In genomic region chr4:3081953-3082950, GRCm38 (mm10) we compare ENCODE assay signal across 9 mouse cellular contexts.
A peak's percentile ranks its signal among the peaks of the same experiment; 100 is the strongest.
DNase-seq lines count a peak whose midpoint lies in the region; ATAC-seq and TF ChIP-seq lines count a peak whose summit lies in the region.
"Had no signal": no experiment of that assay in that cellular context is flagged by ENCODE, and none has a peak within 500 bp of the region (broad histone marks: within the 10 kb centered on the region; RNA-seq: fewer than 3 reads in every experiment).

No protein-coding gene starts in this region.

- H3K4me1 ChIP-seq in neural tube, embryonic 15.5 days = no peaks in the 10 kb centered on the region
- H3K4me1 ChIP-seq in hindbrain, postnatal 0 days (ENCODE audit: insufficient read depth, low read length) = no peaks in the 10 kb centered on the region
- no peaks in the 10 kb centered on the region for H3K4me1 ChIP-seq in midbrain, embryonic 16.5 days (ENCODE audit: control insufficient read depth, insufficient read depth, low read length)

- H3K4me3 ChIP-seq in neural tube, embryonic 15.5 days (replicated peaks) = no peak overlapping the region
- H3K4me3 ChIP-seq in hindbrain, postnatal 0 days (ENCODE audit: low read length) = no peak overlapping the region
- no peak overlapping the region for H3K4me3 ChIP-seq in midbrain, embryonic 16.5 days (ENCODE audit: low read depth, low read length)

- no peaks in the 10 kb centered on the region for H3K27me3 ChIP-seq in neural tube, embryonic 15.5 days (replicated peaks)
- H3K27me3 ChIP-seq in hindbrain, postnatal 0 days (ENCODE audit: insufficient read depth, low read length) = no peaks in the 10 kb centered on the region
- H3K27me3 ChIP-seq in midbrain, embryonic 16.5 days (ENCODE audit: control insufficient read depth, insufficient read depth, low read depth, low read length) = no peaks in the 10 kb centered on the region

- H3K36me3 ChIP-seq in neural tube, embryonic 15.5 days = no peaks in the 10 kb centered on the region
- no peaks in the 10 kb centered on the region for H3K36me3 ChIP-seq in hindbrain, postnatal 0 days (ENCODE audit: insufficient read depth, low read length)
- H3K36me3 ChIP-seq in midbrain, embryonic 16.5 days (ENCODE audit: control insufficient read depth, insufficient read depth, low read length) = no peaks in the 10 kb centered on the region

- no peak for ATAC-seq in neural tube, embryonic 15.5 days (ENCODE audit: low FRiP score)
- ATAC-seq in hindbrain, postnatal 0 days = peak; percentile 4; the same call in 1 of the 2 replicates
- ATAC-seq in midbrain, embryonic 16.5 days = peak; percentile 9; the same call in 1 of the 2 replicates

- WGBS in neural tube, embryonic 15.5 days = 80% methylated on average over 3 of the region's 3 CpGs
- 81% methylated on average over 3 of the region's 3 CpGs for WGBS in hindbrain, postnatal 0 days
- 77% methylated on average over 3 of the region's 3 CpGs for WGBS in midbrain, embryonic 16.5 days

- no peak for TF ChIP-seq CTCF in hindbrain, postnatal 0 days (IDR thresholded peaks at IDR 0.05; ENCODE audit: low read depth)

- H3K9me3 ChIP-seq in neural tube, embryonic 15.5 days (replicated peaks) = peaks cover 77% of the 10 kb centered on the region
- H3K9me3 ChIP-seq in hindbrain, postnatal 0 days (ENCODE audit: low read length) = peaks cover 76% of the 10 kb centered on the region
- H3K9me3 ChIP-seq in midbrain, embryonic 16.5 days (replicated peaks; ENCODE audit: control insufficient read depth, low read length, poor library complexity, severe bottlenecking) = peaks cover 69% of the 10 kb centered on the region

- no peak overlapping the region for H3K9ac ChIP-seq in neural tube, embryonic 15.5 days (replicated peaks)
- no peak overlapping the region for H3K9ac ChIP-seq in hindbrain, postnatal 0 days (replicated peaks; ENCODE audit: low read length)
- no peak overlapping the region for H3K9ac ChIP-seq in midbrain, embryonic 16.5 days (ENCODE audit: low read depth, low read length)
- H3K9ac ChIP-seq: liver, embryonic 14.5 days had no signal

- no peak overlapping the region for H3K27ac ChIP-seq in neural tube, embryonic 15.5 days (replicated peaks)
- no peak overlapping the region for H3K27ac ChIP-seq in hindbrain, postnatal 0 days
- H3K27ac ChIP-seq in midbrain, embryonic 16.5 days (ENCODE audit: low read length) = no peak overlapping the region
- H3K27ac ChIP-seq: liver, embryonic 14.5 days had no signal

- DNase-seq in adrenal gland, postnatal 10 days = peak; percentile 1
- no peak for DNase-seq in adrenal gland, postnatal 14 days
- DNase-seq in neural tube, embryonic 10.5 days (ENCODE audit: extremely low spot score, low spot score) = peak; percentile 13
- DNase-seq in hindbrain, postnatal 0 days (ENCODE audit: low spot score) = peak; percentile 1
- no peak for DNase-seq in retina, postnatal 1 day
- DNase-seq in adrenal gland, postnatal 36 days = no peak

- no peak overlapping the region for H3K4me2 ChIP-seq in neural tube, embryonic 15.5 days
- no peak overlapping the region for H3K4me2 ChIP-seq in hindbrain, postnatal 0 days (ENCODE audit: low read depth, low read length)
- H3K4me2 ChIP-seq in midbrain, embryonic 16.5 days (ENCODE audit: low read length) = no peak overlapping the region

Comparison
In these comparisons a context has a peak if more than half of its experiments do, and no peak if none do; other contexts are left out.
1. DNase-seq: peak in adrenal gland, postnatal 10 days (single experiment), neural tube, embryonic 10.5 days (single experiment) and hindbrain, postnatal 0 days (single experiment); none in adrenal gland, postnatal 14 days (single experiment), retina, postnatal 1 day (single experiment) and adrenal gland, postnatal 36 days (0 of 2).